Mouse (Mus musculus) layer of hippocampus, postnatal 36 days (tissue): Measurements from ENCODE around the gene Ubap2. TPM values are rescaled to one million over a fixed set of nuclear protein-coding genes. Genes with fewer than 3 reads are reported as not detected.
A peak's percentile ranks its signal among the peaks of the same experiment; 100 is the strongest.

ENCODE experiments used
- DNase-seq, 2 experiments: peaks; one replicate each; pipeline ENCODE4 v3.0.0; 2022
- total RNA-seq, 2 experiments: library from RNA; stranded (reverse); gene quantifications; 2 replicates each; pipeline ENCODE4 v1.2.3; 2021

The Ubap2 gene
- total RNA-seq, 2 experiments from 2014 or later = 41.7 to 47.6 TPM

DNA sequence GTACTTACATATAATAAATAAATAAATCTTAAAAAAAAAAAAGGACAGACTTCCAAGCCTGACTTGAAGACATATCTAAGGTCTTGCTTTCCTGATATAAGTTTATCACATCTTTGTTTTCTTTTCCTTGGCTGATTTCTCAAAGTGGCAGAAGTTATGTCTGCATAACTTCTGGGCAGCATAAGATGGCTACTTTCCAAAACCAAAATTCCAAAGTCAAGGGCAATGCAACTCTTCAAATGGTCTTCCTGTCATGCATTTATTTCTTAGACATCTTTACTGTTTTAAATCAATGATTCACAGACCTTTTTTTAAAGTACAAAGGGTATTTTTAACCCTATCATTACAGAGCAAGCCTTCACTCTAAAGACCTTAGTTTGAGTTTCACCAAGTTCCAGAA is 14.3 kb downstream of the Ubap2 start:
- DNase-seq = no peak

DNA sequence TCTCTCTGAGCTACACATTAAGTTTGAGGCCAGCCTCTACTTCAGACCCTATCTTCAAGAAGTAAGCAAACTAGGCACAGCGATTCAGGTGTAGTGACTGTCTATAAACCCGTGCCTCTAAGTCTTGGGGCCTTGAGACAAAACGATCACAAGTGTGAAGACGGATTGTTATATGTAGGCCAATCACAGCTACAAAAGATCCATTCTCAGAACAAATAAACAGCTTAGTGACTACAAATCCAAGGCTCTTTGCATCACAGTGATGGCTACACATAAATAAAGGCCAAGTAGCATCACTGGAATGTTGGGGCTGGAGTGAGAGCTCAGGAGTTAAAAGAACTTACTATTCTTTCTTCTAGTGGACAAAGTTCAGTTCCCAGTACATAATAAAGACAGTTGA is 15.9 kb downstream of the Ubap2 start:
- DNase-seq = no peak

DNA sequence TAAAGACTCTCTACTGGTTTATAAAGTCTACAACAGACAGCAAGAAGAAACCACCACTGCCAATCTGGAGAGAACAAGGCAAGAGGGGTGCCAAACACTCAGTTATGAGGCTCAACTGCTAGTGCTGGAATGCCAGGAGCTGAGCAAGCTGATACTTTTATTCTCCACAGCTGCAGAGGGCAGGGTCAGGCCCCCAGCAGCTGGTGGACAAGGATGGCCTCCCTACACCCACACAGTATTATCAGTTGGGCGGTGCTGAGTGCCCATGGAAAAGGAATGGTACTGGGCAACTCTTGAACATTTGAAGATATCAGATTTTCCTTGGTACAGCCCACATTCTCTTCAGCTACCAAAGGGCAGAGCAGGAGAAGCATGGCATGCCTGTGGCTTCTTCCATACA is 17.2 kb downstream of the Ubap2 start:
- DNase-seq = no peak

GRCm38 (mm10) chr4:41255564-41256210 is 19.3 kb downstream of the Ubap2 start:
- peak in 1 of 2 experiments; percentile 24 for DNase-seq

- DNase-seq = no peak
Observed at GRCm38 (mm10) chr4:41253756-41254155, 21.2 kb downstream of the Ubap2 start.

- no peak for DNase-seq
Observed at GRCm38 (mm10) chr4:41245408-41245807, 29.5 kb downstream of the Ubap2 start.

DNA sequence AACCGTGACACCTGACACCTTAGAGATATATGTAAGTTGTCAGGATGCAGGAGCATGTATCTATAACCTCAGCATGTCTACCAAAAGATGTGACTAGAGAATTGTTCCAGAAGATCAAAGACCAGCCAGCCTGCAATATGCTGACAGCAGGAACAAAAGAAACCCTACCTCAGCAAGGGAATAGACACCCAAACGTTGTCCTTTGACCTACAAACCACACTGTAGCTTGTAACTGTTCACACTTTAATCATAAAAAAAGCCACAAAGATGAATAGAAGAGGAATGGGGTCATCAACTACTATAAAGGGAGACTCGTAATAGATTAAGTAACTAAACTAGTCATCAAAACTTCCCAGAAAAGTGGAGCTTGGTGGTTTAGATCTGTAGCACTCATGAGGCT is 34.0 kb downstream of the Ubap2 start:
- no peak for DNase-seq

- no peak for DNase-seq
Observed at GRCm38 (mm10) chr4:41235621-41236020, 39.3 kb downstream of the Ubap2 start.

GRCm38 (mm10) chr4:41226351-41226750 is 48.6 kb downstream of the Ubap2 start:
- DNase-seq = peak; percentile 13 to 30

DNA sequence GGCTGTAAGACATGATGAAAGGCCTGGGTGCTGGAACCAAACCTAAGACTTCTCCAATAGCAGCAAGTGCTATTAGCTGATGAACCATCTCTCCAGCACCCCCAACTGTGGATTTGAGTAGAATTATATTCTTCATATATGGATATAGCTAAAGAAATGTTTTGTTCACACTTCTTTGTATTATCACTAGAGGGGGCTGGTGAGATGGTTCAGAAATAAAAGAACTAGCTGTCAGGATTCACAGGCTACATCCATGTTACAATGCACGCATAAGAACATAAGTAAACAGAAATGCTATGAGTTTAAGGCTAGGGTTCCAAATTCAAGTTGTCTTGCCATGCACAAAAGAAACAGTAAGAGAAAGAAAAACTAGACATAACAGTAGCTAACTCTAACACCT is 49.5 kb downstream of the Ubap2 start:
- no peak for DNase-seq

DNA sequence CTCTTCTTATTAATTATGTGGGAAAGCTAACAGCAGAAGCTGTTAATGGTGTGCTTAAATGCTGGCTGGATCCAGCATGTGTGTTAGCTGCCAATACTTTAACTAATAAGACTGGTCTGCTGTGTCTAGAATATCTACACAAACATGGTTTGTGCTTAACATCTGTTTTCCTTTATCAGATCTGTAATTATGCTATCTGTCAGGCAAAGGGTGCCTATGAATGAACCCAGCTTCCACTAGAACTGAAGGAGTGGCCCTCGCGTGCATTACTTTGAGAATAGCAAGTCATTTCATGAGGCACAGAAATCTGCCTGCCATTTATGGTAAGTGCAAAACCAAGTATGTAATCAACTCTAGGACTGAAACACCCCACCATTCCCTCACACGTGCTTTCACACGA is 66.9 kb downstream of the Ubap2 start:
- DNase-seq = no peak

DNA sequence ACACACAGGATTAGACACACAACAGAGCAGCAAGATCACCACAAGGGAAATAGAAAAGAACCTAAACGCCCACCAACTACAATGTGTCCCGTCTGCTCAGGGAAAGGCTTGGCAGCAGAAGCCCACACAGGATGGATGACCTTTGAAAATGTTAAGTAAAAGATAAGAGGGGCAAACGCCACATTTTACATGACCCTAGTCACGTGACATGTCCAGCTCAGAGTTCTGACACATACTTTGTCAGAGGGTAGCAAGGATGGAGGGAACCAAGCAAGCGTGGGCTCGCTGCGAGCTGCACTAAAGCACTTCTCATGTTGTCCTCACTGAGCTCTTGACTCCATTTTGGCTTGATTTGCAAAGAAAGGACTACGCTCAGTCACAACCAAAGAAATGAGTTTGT is 69.2 kb downstream of the Ubap2 start:
- no peak for DNase-seq

DNA sequence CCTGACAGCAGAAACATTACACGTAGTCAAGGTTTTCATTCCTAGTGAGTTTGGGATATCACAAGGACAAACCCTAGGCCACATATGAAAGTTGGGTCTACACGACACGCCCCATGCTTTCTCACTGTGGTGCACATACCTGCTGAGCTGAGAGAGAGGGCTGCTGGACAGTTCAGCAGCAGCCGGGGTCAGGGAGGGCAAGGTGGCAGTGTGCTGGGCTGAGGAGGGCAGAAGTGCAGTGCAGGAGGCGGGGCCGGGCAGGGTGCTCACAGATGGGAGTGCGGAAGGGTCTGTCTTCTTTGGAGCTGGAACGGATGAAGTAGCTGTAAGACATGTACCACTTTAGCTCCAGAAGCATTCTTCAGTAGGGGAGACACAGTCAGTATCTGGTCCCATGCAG is 72.8 kb downstream of the Ubap2 start:
- no peak for DNase-seq

DNA sequence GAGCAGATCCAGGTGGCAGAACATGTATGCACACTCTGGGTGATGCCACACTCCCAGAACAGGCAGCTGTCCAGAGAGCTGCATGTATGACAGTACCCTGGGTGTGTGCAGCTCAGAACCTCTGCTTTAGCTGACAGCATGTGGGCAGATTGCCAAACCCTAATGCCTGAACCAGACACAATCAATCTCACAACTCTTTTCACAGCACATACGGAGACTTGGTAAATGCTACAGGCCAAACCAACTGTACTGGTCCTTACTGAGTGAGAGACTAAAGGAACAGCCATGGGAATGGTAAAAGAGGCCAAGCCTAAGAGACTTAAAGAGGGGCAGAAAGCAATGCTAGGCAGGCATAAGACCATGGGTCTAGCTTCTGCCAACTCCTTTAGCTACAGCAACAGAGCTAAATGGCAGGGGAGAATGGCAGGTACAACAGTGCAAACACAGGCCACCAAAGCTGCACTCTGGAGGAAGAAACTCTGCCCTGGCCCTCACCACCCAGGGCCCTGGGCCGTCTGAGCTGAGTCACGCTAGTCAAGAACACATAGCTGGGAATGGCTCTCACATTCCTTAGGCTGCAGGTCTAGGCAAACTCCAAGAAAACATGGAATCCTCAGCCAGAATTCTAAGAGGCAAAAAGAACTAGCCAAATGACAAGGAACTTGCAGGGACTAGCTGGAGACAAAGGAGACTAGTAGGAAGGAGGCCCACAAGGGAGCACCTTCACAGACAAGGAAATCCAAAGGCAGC is 77.9 kb downstream of the Ubap2 start:
- peak in 1 of 2 experiments; percentile 31 for DNase-seq

GRCm38 (mm10) chr4:41195328-41195727 is 79.6 kb downstream of the Ubap2 start:
- no peak for DNase-seq

DNA sequence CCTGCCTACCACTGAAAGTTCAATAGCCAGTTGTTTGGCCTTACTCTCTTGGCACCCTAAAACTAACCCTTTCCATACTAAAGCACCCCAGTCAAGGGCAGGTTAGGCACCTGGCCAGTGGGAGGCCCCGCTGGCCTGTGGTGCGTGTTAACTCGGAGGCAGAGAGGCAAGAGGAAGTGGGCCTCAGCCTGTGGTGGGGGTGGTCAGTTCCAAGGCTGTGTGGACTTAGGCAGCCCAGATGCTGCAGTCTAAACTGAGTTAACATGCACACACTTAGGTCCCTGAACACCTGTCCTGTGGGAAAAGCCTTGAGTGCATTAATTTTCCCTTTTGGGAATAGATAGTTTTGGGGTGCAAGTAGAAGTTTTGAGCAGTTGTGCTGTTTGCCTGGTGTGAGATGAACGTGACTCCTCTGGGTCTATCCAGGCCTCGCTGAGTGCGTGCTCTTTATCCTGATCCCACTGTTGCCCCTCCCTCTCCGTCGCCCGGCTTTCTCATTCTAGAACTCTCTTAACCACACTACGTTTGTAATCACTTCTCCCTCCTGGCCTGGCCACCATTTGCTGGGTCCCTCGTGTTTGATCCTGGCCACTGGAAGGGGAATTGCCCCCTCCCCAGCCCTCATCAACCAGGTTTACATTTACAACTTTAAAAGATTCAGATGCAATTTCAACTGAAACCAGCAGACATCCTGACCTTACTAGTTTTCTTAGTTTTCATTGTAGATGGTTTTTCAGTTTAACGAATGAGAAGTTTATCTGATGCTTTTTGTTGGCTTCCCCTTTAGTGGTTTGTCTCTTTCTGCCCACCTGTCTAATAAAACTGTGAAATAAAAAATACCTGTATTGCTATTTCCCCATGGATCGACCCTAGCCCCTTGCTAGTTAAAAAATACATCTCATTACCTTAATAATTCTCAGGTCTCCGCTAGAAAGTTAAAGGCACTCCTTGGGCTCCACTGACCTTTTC is 82.1 kb downstream of the Ubap2 start:
- DNase-seq = no peak

- DNase-seq = no peak
Observed at GRCm38 (mm10) chr4:41189809-41190208, 85.1 kb downstream of the Ubap2 start.

GRCm38 (mm10) chr4:41179825-41180725 is 94.9 kb downstream of the Ubap2 start:
- DNase-seq = no peak

- no peak for DNase-seq
Observed at GRCm38 (mm10) chr4:41174631-41175030, 100.3 kb downstream of the Ubap2 start.

DNA sequence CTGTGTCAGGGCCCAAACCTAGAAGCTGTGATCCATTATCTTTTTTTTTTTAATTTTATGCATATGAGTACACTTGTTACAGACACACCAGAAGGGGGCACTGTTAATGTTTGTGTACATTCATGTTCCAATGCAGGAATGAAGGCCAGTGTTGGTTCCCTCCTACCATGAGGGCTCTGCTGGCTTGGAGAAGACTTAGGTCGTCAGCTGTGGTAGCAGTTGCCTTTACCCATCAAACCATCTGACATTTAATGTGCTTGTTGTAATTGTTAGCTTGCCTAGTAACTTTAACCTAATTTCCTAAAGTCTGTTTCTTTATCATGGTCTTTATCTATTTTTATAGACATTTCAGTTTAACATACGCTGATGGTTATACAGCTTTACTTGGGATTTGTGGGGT is 104.0 kb downstream of the Ubap2 start:
- DNase-seq = no peak

GRCm38 (mm10) chr4:41165693-41166475 is 109.1 kb downstream of the Ubap2 start:
- peak; percentile 72 to 74 for DNase-seq
